Mouse (Mus musculus) embryonic facial prominence, embryonic 14.5 days (tissue): Measurements from ENCODE around the gene Myh11. TPM values are rescaled to one million over a fixed set of nuclear protein-coding genes. Genes with fewer than 3 reads are reported as not detected.

Experiments used
- ATAC-seq: fragments of 200-750 bp; cut with Nextera tagmentation; 2 replicates; pipeline ENCODE4 v1.8.0; 2017; ENCODE audit warnings: low read depth, moderate number of reproducible peaks, moderate TSS enrichment
- DNase-seq: peaks from one replicate; pipeline ENCODE4 v3.0.0-alpha.2; 2015; ENCODE audit warnings: low spot score
- H3K27ac ChIP-seq: fragments of 300-500 bp; sonication (generic); replicated peaks from 2 replicates; pipeline ENCODE4 v1.5.1; 2014; ENCODE audit warnings: low read depth, mild to moderate bottlenecking, low read length, moderate library complexity
- H3K27me3 ChIP-seq: fragments of 300-500 bp; sonication (generic); replicated peaks from 2 replicates; pipeline ENCODE4 v1.6.1; 2014; ENCODE audit warnings: low read length; ENCODE audit not compliant: control insufficient read depth, insufficient read depth
- H3K36me3 ChIP-seq: fragments of 300-500 bp; sonication (generic); 2 replicates; pipeline ENCODE4 v1.6.1; 2014; ENCODE audit warnings: low read length, mixed read lengths; ENCODE audit not compliant: control insufficient read depth, insufficient read depth
- H3K4me1 ChIP-seq: fragments of 300-500 bp; sonication (generic); 2 replicates; pipeline ENCODE4 v1.6.1; 2014; ENCODE audit warnings: antibody characterized with exemption, low read length; ENCODE audit not compliant: control insufficient read depth, insufficient read depth
- H3K4me2 ChIP-seq: fragments of 300-500 bp; sonication (generic); 2 replicates; pipeline ENCODE4 v1.6.1; 2014; ENCODE audit warnings: low read depth, mild to moderate bottlenecking, low read length, moderate library complexity, mixed read lengths
- H3K4me3 ChIP-seq: fragments of 300-500 bp; sonication (generic); 2 replicates; pipeline ENCODE4 v1.5.1; 2014; ENCODE audit warnings: low read depth, mild to moderate bottlenecking, low read length
- H3K9ac ChIP-seq: fragments of 300-500 bp; sonication (generic); 2 replicates; pipeline ENCODE4 v1.6.1; 2014; ENCODE audit warnings: low read depth, mild to moderate bottlenecking, low read length, moderate library complexity, mixed read lengths
- H3K9me3 ChIP-seq: fragments of 300-500 bp; sonication (generic); 2 replicates; pipeline ENCODE4 v1.6.1; 2016; ENCODE audit warnings: low read length; ENCODE audit not compliant: control insufficient read depth
- WGBS: fragments of 180-500 bp; shearing (Covaris S2); extraction: QIAGEN DNeasy Blood & Tissue Kit; methylation state at CpG from one replicate; pipeline ENCODE4 v1.1.7; 2014; 5-methylcytosine and 5-hydroxymethylcytosine counted together
- polyA plus RNA-seq: library from polyadenylated mRNA; unstranded; fragments of >200 nt; fragmentation: Nextera tagmentation; extraction: Ambion mirVana; gene quantifications from 2 replicates; pipeline ENCODE4 v1.2.1, GENCODE M21; 2014

Gene Myh11
- polyA plus RNA-seq, 1 experiment from 2014 or later: 4.0 TPM

- Histone ChIP-seq H3K9me3 (no peaks in the 10 kb centered on the region), H3K27me3 (peaks cover 4% of the 10 kb centered on the region; the same call in 1 of the 2 replicates), H3K9ac (no peak overlapping the region), H3K36me3 (peaks cover 45% of the 10 kb centered on the region), H3K27ac (no peak overlapping the region), H3K4me3 (no peak overlapping the region), H3K4me1 (peaks cover 10% of the 10 kb centered on the region), H3K4me2 (no peak overlapping the region)
- 73% methylated on average over 2 of the region's 2 CpGs for WGBS
- ATAC-seq (no peak), DNase-seq (no peak)
Measured at GRCm38 (mm10) chr16:14296544-14297124, 5.5 kb upstream of the Myh11 start.

DNA sequence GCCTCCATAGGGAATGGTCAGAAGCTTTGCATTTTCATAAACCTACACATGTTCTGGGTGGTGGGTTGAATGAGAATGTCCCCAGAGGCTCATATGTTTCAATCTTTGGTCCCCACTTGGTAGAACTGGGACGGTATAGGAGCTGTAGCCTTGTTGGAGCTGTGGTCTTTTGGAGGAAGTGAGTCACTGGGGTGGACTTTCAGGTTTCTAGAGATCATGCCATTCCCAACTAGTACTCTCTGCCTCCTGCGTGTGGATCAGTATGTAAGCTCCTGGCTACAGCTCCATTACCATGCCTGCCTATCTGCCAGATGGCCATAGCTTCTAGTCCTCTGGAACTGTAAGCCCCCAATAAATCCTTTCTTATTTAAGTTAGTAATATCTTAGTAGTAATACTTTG is 4.1 kb upstream of the Myh11 start:
- Histone ChIP-seq H3K4me3 (no peak overlapping the region), H3K4me2 (no peak overlapping the region), H3K36me3 (peaks cover 35% of the 10 kb centered on the region), H3K9me3 (no peaks in the 10 kb centered on the region), H3K27me3 (peaks cover 4% of the 10 kb centered on the region; the same call in 1 of the 2 replicates), H3K27ac (no peak overlapping the region), H3K9ac (no peak overlapping the region), H3K4me1 (peaks cover 13% of the 10 kb centered on the region)
- DNase-seq (no peak), ATAC-seq (no peak)
- WGBS: 84% methylated on average over 2 of the region's 2 CpGs

DNA sequence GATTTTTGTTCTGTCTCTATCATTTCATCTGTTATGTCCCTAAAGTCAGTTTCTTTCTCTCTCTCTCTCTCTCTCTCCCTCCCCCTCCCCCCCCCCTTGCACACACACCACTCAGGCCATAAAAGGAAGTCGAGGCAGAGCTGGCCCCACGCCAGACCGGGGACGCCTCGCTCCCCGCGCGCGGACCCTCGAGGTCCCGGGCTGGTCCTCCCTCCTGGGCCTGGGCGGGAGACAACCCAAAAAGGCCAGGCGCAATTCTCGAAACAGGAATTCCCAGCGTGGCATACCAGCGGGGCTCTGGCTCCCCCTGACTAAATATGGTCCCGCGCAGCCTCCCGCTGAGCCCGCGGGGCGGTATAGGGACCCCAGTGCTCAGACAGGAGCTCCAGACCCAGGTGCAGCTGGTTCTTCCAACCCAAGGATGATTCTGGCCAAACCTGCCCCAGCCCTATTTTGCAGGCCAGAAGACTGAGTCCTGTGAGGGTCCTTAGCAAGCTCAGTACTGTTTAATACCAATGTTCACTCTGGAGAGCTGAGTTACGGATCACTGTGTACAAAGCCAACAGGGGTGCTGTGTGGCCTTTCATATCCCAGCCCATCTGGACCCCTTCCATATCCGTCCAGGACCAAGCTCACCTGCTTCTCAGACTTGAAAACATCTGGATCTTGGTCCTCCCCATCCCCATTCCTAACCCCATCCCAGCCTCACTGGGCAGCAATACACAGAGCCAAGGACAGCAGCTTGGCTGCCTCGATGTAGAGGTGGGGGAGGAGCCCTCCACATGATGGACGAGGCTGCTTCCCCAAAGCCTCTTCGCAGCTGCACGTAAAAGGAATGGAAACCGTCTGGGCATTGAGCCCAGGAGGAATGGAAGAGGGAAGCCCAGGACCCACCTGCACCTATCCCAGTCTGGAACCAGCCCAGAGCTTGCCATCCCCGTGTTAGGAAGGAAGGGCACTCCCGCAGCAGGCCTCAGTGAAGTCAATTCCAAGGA is 1.3 kb upstream of the Myh11 start:
- 8% methylated on average over 27 of the region's 31 CpGs for WGBS
- Histone ChIP-seq H3K9ac (peak overlapping the region; percentile 48), H3K27me3 (peaks cover 4% of the 10 kb centered on the region; the same call in 1 of the 2 replicates), H3K27ac (no peak overlapping the region), H3K4me3 (peak overlapping the region; percentile 35), H3K4me2 (peak overlapping the region; percentile 75), H3K36me3 (0 out of 2 replicates have a peak, but pooled peaks cover 7% of the 10 kb centered on the region), H3K9me3 (no peaks in the 10 kb centered on the region), H3K4me1 (peaks cover 13% of the 10 kb centered on the region)
- DNase-seq (peak; percentile 63), ATAC-seq (peak; percentile 56; the same call in 1 of the 2 replicates)

- no peak overlapping the region for H3K9ac ChIP-seq
- no peaks in the 10 kb centered on the region for H3K9me3 ChIP-seq
- no peaks in the 10 kb centered on the region for H3K4me1 ChIP-seq
- H3K4me2 ChIP-seq: no peak overlapping the region
- no peak for ATAC-seq
- no peak overlapping the region for H3K27ac ChIP-seq
- no peak for DNase-seq
- H3K4me3 ChIP-seq: no peak overlapping the region
- WGBS: 64% methylated on average over 4 of the region's 4 CpGs
- H3K36me3 ChIP-seq: no peaks in the 10 kb centered on the region
- H3K27me3 ChIP-seq: no peaks in the 10 kb centered on the region
Measured at GRCm38 (mm10) chr16:14272374-14272965, 18.7 kb downstream of the Myh11 start.

- ATAC-seq (no peak), DNase-seq (no peak)
- Histone ChIP-seq H3K9ac (no peak overlapping the region), H3K4me2 (no peak overlapping the region), H3K9me3 (no peaks in the 10 kb centered on the region), H3K27me3 (no peaks in the 10 kb centered on the region), H3K4me3 (no peak overlapping the region), H3K27ac (no peak overlapping the region), H3K36me3 (no peaks in the 10 kb centered on the region), H3K4me1 (no peaks in the 10 kb centered on the region)
- WGBS: 37% methylated on average over 4 of the region's 4 CpGs
Measured at GRCm38 (mm10) chr16:14265203-14265920, 25.8 kb downstream of the Myh11 start.

- no peak overlapping the region for H3K4me3 ChIP-seq
Measured at GRCm38 (mm10) chr16:14264504-14264903, 26.7 kb downstream of the Myh11 start.

DNA sequence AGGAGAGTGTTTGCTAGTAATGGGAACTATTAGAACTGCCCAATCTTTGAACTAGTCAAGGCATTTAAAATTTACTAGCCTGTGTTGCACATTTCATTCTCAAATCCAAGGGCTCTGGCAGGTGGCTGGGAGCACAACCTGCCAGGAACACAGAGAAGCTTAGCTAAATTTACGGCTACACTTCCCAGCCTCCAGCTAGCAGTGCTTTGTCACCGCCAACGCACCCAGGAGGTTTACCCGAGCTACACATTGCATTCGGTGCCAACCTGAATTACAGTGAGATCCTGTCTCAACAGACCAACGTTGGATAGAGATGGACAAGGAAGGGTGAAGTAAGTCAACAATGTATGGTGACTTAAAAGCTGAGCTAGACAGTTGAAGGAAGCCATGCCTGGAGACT is 27.9 kb downstream of the Myh11 start:
- Histone ChIP-seq H3K4me1 (no peaks in the 10 kb centered on the region), H3K27ac (no peak overlapping the region), H3K4me2 (no peak overlapping the region), H3K36me3 (no peaks in the 10 kb centered on the region), H3K9ac (no peak overlapping the region), H3K27me3 (no peaks in the 10 kb centered on the region), H3K9me3 (no peaks in the 10 kb centered on the region), H3K4me3 (no peak overlapping the region)
- 83% methylated on average over 6 of the region's 6 CpGs for WGBS
- ATAC-seq (no peak), DNase-seq (no peak)

More at GRCm38 (mm10) chr16:14264504-14264903, 26.7 kb downstream of the Myh11 start:
- no peaks in the 10 kb centered on the region for H3K9me3 ChIP-seq
- H3K4me2 ChIP-seq: no peak overlapping the region
- 79% methylated on average over 2 of the region's 2 CpGs for WGBS
- DNase-seq: no peak
- H3K9ac ChIP-seq: no peak overlapping the region
- no peak for ATAC-seq
- H3K4me1 ChIP-seq: no peaks in the 10 kb centered on the region
- no peak overlapping the region for H3K27ac ChIP-seq
- H3K27me3 ChIP-seq: no peaks in the 10 kb centered on the region
- no peaks in the 10 kb centered on the region for H3K36me3 ChIP-seq

DNA sequence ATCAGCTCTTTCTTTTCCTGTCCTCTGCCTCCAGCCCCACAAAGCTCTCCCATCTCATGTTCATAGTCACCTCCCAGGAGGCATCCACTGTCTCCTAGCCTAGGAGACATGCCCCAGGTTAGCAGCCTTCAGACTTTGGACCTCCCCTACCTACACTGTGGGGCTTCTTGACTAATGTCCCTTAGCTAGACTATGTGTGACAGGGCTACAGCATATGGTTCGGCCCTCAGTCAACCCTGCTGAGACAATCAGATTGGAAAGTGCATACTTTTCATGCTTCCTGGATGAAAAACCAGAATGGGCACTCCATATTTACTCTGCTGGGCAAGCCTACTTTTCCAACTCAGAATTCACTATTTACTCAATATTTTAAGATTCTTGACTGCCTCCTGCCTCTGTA is 28.8 kb downstream of the Myh11 start:
- H3K4me1 ChIP-seq: no peaks in the 10 kb centered on the region
- no peak overlapping the region for H3K27ac ChIP-seq
- 71% methylated on average over 1 of the region's 1 CpGs for WGBS
- no peaks in the 10 kb centered on the region for H3K36me3 ChIP-seq
- no peaks in the 10 kb centered on the region for H3K27me3 ChIP-seq
- DNase-seq (no peak), ATAC-seq (no peak)
- no peak overlapping the region for H3K9ac ChIP-seq
- H3K4me2 ChIP-seq: no peak overlapping the region
- no peaks in the 10 kb centered on the region for H3K9me3 ChIP-seq
- H3K4me3 ChIP-seq: no peak overlapping the region
